Mouse (Mus musculus) thymus, adult 2 months (tissue): ENCODE results near the gene Olfr221.

Source experiments
- CTCF ChIP-seq: fragments of 200-500 bp; IDR thresholded peaks from 2 replicates; pipeline ENCODE4 v1.5.1; 2012; ENCODE audit warnings: mild to moderate bottlenecking, control low read depth, low read length, moderate library complexity, borderline replicate concordance; ENCODE audit not compliant: control insufficient read depth, poor library complexity, insufficient read depth; ENCODE audit errors: extremely low read depth
- POLR2A ChIP-seq: fragments of 200-500 bp; IDR thresholded peaks from 2 replicates; pipeline ENCODE4 v1.6.1; 2012; ENCODE audit warnings: mild to moderate bottlenecking, low read length, control low read depth, moderate library complexity; ENCODE audit not compliant: control insufficient read depth, poor library complexity, insufficient read depth; ENCODE audit errors: extremely low read depth

DNA sequence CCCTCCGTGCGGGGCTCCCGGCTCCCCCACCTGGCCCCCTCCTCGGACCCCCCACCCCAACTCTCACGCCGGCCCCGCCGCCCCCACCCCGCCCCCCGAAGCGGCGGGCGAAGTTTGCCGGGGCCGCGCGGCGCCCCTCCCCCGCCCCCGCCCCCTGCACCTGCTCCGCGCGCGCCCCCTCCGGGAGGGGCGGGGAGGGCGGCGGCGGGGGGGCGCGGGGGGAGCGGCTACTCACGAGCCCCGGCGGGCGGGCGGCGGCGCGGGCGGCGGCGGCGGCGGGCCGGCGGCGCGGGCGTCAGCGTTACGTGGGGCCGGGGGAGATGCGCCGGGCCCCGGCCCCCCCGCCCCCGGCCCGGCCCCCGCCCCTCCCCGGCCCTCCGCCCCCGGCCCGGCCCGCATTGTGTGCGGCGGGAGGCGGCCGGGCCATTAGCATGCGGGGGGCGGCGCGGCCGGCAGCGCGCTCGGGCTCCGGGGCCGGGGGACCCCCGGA is 27.9 kb downstream of the Olfr221 start:
- TF ChIP-seq CTCF, result no peak
- no peak for TF ChIP-seq POLR2A
